Mouse (Mus musculus) cerebellum, adult 9-10 months (tissue): Measurements from ENCODE around the gene Madd.
"Not testable (repeated sequence)": the region's sequence is repeated elsewhere in the genome, so short reads cannot be mapped to it uniquely, and the experiment has no call there.

Experiments
- DNase-seq: peaks from one replicate; pipeline ENCODE4 v3.0.0; 2022

Madd gene

DNA sequence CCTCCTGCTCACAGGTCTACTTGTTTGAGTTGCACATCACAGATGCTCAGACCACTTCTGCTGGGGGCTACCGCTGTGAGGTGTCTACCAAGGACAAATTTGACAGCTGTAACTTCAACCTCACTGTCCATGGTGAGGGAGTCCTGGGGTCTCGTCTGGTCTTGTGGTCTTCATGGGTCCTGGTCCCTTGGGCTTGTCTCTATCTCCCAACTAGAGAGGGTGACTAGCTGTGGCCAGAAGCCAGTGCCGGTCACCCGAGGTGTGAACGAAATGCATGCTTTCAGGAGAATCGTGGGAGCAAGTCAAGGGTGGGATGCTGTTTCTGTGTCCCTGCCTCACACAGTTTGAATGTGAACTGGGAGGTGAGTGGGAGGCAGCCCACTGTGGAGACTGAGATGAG lies 62.6 kb downstream of the Madd start:
- DNase-seq, result peak; percentile 58

DNA sequence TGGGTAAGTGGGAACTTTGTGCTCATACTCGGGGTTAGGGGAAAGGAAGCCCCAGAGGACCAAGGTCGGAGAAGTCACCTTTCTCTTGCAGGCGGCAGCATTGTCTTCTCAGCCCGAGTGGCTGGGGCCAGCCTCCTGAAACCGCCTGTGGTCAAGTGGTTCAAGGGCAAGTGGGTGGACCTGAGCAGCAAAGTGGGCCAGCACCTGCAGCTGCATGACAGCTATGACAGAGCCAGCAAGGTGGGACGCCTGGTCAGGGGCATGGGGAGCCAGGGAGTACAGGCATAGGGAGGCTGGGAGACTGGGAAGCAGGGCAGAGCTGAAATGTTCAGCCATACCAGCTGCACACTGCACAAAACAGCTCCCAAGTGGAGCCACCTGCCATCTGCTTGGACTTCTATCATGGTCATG lies 63.4 kb downstream of the Madd start:
- DNase-seq, result peak; percentile 66

DNA sequence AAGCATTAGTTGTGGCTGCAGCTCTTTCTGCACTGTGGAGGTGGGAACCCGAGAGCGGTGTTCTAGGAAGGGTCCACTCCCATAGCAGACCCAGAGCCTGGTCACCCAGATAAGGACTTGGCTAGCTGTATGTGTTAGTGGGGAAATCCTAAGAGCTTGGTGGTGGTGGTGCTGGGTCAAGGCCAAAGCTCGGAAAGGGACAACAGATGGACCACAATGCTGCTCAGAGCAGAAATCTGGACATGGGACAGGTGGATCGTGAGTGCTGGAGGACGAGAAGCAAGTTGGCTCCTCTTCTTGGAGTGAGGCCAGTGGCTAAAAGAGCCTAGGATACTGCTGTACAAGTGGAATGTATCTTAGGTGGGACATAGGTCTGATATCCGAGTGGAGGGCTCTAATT lies 64.1 kb downstream of the Madd start:
- peak; percentile 98 for DNase-seq

DNA sequence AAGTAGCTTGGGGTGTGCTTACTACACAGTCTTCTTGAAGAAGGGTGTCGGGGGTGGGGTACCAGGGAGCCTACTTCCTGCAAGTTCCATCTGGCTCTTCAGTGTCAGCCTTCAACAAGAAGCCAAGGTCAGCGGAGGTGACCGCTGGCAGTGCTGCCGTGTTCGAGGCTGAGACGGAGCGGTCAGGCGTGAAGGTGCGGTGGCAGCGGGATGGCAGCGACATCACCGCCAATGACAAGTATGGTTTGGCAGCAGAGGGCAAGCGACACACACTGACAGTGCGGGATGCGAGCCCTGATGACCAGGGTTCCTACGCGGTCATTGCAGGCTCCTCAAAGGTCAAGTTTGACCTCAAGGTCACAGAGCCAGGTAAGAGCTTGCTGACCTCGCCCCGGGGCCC lies 64.6 kb downstream of the Madd start:
- peak; percentile 88 for DNase-seq

DNA sequence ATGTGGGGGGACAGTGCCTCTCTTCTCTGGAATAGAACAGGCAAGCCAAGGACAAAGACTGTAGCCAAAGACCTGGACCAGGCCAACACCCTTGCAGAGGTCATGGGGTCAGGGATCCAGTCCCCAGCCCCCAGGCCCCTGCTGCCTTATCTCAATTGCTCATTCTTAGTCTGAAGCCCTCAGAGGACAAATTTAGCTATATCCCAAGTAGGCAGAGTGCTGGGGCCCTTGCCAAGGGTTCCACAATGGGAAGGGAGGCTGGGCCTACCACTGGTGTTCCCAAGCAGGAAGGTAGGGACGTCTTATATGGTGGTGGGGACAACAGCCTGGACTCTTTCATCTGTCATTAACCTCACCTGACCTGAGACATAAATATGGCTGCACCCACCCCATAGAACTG lies 65.0 kb downstream of the Madd start:
- DNase-seq, result no peak

DNA sequence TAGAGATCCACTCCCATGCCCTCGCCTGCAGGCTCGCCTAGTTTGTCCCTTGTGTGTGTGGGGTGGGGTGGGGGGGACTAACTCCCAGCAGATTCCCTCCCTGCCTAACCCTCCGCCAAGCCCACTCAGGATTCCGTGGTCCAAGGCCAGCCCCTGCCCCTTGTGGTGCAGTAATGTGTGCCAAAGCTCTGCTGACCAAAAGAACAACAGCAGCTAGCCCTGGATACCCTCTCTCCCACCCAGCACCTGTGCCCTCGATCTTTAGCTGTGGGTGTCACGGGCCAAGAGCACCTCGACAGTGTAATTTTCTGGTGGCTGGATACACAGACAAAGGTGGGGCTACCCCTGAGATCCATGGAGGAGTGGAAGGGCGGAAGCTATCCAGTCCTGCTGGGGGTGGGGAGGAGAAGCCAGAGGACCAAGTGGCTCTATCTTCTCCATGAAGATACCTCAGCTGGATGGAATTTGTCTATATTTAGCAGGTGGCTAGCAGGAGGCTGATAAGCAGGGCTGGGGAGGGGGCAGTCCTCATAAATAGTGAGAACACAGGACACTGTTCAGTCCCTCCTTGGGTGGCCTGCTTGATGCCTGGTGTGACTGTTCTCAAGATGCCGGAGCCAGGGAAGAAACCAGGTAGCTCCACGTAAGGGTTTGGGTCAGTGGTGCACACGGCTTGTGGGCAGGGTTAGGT lies 65.9 kb downstream of the Madd start, which contains the start of gene Mybpc3:
Gene Mybpc3 (plus strand): TSS at position 560 of the 691 bp plus-strand sequence.
- no peak for DNase-seq

DNA sequence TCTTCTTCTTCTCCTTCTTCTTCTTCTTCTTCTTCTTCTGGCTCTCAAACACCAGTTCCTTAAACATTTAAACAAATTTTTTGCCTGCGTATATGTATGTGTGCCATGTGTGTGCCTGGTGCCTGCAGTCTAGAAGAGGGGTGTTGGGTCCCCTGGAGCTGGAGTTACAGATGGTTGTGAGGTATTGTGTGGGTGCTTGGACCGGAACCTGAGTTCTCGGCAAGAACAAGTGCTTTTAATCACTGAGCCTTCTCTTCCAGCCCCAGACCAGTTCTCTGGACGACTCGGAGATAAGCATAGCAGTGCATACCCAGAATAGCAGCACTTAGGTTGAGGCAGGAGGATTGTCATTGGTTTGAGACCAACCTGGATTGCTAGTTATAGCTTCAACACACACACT lies 66.8 kb downstream of the Madd start:
- no peak for DNase-seq

DNA sequence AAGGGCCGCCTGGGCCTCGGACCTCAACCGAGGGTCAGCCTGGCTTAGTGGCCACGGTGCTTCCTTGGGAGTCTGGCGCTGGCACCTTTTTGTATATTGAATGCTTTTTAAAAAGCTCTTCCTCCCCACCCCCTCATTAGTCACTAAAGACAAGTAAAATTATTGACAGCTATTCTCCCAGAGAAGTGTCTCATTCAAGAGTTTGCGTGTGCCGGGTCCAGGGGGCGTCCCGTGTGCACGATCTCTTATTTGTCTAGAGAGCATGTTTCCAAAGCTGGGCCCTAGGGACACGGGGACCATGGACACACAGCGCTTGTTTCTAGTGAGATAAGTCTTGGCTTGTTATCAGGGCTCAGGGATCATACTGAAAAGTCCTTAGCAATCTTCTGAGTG lies 68.1 kb downstream of the Madd start:
- DNase-seq, result no peak

DNA sequence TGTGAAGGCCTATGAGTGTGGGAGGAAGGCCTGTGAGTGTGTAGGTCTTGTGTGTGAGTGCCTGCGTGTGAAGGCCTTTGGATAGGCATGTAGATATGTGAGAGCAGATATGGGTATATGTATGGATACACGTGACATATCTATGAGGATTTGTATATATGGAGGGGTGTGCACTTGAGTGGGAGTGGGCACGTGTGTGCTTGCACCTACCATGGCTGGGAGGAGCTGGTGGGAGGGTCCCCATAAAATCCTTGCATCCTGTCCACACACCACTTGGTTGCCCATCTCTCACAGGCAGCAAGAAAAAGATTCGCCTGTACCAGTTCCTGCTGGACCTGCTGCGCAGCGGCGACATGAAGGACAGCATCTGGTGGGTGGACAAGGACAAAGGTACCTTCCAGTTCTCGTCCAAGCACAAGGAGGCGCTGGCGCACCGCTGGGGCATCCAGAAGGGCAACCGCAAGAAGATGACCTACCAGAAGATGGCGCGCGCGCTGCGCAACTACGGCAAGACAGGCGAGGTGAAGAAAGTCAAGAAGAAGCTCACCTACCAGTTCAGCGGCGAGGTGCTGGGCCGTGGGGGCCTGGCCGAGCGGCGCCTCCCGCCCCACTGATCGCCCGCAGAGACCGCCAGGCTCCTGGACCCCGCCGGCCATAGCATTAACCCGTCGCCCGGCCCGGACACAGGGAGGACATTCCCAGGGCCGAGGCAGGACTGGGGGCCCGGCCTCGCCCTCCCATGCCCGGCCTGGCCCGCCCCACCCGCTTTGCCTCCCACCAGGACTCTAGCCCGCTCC lies 68.7 kb downstream of the Madd start:
- peak; percentile 99 for DNase-seq

DNA sequence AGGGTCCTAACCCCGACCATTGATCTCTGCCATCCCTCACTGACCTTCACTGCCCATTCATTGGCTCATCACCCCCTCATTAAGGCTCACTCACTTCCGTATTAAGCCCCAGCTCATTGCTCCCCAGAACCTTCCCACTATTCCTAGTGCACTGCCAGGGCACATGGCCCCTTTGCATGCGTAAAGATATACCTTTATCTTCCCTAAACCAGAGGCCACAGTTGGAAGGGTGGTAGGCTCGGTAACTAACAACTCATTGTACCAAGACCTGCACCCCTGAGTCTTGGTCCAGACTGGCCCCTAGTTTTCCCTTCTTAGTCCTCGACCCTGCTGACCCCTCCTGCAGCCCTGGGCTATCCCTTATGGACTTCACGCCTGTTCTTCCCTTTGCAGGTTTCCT lies 69.8 kb downstream of the Madd start:
- DNase-seq, result no peak

DNA sequence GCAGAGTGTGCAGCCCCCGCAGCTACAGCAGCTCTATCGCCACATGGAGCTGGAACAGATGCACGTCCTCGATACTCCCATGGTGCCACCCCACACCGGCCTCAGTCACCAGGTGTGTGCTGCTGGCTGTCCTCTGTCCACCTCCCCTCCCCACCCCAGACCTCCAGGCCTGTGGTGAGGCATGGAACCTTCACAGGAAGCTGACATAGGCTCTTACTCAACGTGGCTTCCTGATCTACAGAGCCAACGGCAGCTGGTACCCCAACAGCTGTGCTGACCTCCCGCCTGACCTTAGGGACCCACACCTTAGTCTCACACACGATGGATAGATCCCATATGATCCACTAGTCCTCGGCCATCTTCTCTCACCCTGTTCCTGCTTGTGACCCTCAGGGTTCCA lies 70.3 kb downstream of the Madd start:
- DNase-seq, result no peak

DNA sequence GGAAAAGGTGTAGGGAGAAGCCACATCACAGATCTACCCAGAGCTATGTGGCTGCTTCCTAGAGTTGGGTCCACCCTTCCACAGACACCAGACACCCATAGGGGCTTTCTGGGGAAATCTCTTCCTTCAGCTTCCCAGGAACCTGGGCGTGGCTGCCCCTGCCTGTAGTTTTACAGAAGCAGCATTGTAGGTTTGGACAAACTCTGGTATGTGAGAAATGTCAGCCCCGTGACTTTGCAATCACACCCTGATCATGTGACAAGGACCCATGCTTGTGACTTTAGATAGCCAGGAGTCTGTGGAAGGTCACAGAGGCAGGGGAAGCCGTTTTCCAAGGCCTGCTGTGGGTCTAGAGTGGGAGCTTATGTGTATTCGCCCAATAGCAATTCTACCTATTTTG lies 71.1 kb downstream of the Madd start:
- no peak for DNase-seq

DNA sequence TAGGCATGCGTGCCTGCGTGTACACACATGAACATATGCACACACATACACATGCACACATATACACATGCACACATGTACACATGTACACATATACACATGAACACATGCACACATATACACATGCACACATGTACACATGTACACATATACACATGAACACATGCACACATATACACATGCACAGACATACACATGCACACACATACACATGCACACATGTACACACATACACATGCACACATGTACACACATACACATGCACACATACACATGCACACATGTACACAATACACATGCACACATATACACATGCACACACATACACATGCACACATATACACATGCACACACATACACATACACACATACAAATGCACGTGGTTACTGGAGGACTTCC lies 71.8 kb downstream of the Madd start:
- not testable (repeated sequence) for DNase-seq

DNA sequence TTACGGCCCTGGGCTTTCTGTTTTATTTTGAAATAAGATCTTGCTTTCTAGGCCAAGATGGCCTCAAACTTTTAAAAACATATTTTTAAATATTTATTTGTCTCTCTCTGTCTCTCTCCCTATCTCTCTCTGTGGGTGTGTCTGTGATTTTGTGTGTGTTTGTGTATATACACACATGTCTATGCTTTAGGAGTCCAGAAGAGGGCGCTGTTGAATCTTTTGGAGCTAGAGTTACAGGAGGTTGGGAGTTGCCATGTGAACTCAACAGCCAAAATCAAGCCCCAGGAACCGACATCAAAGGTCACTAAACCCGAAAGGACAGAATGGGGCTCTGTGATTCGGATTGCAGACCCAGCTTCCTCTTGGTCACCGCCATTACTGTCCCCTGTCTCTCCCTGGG lies 73.2 kb downstream of the Madd start:
- DNase-seq, result no peak

DNA sequence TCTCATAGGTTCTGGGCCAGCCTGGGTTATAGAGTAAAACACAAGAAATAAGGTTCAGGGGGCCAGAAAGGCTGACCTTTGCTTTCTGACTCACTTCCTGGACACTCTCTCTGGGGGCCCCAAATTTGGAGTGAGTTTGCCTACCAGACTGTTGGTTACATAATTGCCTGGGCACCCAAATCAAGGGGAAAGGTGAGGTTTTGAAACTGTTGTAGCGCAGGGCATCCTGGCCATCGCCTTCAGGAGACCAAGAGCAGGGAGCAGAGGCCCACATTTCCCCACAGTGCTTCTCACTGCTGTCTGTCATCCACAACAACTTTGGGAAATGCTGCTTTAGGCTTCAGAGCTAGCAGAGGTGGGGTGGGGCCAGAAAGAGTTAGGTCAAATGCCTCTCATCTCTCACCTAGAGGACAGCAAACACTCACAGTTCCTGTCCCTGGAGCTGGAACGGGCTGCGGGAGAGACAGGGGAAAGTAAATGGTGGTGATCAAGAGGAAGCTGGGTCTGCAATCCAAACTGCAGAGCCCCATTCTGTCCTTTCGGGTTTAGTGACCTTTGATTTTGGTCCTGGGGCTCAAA lies 73.7 kb downstream of the Madd start:
- no peak for DNase-seq

DNA sequence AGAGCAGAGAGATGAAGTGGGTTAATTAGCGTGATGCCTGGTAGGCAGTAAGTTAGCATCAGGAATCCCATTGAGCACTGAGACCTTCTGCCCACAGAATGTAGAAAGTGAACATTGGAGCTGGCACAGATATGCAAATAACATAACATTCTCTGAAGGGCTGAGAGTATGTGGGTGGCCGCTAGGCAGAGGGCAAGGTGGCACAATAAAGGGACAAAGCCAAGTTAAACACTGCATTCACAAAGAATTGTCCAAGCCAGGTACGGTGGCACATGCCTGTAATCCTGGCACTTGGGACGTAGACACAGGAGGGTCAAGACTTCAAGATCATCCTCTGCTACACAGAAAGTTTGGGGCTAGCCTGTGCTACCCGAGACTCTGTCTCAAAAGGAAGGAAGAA lies 74.4 kb downstream of the Madd start:
- DNase-seq, result no peak

DNA sequence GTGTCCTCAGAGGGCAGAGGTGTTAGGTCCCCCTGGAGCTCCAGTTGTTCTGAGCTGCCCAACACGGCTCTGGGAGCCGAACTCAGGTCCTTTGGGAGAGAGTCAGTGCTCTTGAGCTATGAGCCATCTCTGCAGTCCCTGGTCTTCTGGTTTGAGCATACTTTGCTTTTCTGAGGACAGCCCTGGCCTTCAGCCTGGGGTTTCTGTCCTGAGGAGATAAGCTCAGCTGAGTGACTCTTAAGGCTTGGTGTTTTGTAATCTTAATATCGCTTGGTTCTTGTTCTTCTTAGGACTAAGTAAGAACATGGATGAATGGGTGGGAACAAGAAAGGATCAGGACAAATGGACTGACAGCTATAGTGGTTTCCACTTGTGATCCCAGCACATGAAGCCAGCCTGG lies 75.5 kb downstream of the Madd start:
- no peak for DNase-seq

DNA sequence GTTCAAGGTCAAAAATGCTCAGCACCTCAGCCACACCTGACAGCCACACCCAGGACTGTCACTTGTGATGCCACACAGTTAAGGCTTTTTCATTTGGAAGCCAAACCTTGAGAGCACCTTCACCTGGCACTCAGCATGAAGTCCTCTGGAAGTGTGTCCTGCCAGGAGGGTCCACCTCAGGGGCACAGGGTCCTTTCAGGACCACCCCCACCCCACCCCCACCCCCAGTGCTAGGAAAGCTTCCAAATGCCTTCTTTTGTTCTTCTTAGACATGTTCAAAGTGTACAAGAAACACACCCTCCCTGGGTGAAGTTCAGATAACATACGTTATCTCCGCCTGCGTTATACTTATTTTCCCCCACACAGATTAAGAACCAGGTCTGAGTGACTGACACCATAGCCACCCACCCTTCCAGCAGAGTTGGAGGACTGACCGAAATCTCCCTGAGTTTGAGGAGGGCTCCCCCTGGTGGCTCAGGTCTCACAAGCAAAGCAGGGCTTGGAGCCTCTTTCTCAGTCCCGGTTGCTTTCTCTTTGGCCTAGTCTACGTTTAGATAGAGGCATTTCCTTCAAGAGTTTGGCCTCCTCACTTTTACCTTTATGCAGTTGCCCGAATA lies 82.4 kb downstream of the Madd start:
- peak; percentile 90 for DNase-seq

DNA sequence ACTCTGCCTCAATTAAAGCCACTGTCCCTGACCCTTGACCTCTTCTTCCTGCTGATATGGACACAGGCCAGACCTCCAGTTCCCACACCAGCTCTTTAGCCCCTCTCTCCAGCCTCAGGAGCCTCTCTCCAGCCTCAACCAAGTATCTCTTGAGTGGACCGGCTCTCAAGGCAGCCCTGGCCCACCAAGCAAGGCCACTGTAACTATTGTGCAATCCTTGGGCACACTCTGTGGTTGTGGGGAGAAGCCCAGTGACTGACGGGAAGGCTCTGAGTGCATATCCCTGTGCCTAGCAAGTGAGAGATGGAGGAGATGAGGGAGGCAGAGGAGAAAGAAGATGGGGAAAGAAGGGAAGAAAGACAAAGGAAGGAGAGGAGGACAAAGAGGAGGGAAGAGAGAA lies 85.5 kb downstream of the Madd start:
- no peak for DNase-seq

DNA sequence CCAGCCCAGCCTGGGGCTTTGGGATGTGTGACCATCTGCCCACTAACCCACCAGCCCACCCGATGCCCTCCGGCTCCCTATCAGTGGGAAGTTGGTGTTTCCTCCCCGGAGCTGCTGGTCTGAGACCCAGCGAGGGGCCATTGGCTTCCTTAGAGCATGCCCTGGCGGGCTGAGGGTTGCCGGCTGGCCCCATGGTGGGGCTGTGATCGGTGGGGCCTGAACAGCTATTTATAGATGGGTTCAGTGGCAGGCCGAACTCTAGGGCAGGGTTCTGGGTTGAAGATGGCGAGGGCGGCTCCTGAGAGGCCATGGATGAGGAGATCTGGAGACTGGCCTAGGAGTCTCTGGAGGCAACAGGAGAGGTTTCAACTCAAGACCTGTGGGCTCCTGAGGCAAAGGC lies 86.6 kb downstream of the Madd start:
- DNase-seq, result no peak

DNA sequence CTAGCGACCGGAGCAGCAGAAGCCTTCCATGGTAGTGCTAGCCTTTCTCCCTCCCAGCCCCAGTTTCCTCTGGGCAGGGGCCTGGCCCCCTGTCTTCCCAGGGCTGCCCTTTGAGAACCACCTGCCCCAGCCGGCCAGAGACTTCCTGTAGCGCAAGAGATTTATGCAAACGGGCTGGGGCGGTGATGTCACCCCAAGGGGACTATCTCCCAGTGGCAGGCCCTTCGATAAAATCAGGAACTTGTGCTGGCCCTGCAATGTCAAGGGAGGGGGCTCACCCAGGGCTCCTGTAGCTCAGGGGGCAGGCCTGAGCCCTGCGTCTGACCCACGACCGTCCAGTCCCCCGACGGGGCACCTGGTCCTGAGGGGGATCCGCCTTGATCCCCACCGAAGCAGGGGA lies 87.1 kb downstream of the Madd start:
- no peak for DNase-seq

DNA sequence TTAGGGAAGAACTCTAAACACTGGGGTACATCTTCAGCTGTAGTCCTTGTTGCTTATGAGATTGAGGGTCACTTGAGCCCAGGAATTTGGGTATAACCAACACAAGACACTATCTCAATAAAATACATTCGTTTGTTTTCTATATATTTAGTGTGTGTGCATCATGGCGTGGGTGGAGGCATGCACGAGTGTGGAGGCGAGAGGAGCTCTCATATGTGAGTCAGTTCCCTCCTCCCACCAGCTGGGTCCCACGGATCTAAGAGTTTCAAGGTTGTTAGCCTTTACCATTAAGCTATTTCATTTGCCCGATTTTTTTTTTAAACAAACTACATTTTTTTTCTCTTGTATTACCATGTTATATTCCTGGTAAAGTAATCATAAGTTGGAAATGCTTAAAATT lies 92.8 kb downstream of the Madd start:
- no peak for DNase-seq

DNA sequence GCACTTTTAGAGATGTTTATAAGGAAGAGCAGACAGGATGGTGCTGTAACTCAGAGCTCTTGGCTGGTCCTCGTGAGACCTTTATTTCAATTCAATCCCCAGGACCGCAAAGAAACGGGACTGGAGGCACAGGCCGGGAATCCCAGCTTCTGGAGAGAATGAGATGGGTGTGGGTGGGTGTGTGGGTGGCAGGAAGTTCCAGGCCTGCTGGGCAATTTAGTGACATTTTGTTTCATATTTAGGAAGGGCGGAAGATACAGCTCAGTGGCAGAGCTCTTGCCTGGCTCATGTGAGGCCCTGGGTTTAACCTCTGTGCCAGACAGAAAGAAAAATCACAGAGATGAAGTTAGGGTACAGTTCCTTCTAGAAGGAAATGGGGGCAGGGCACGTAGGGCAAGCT lies 93.4 kb downstream of the Madd start:
- no peak for DNase-seq

DNA sequence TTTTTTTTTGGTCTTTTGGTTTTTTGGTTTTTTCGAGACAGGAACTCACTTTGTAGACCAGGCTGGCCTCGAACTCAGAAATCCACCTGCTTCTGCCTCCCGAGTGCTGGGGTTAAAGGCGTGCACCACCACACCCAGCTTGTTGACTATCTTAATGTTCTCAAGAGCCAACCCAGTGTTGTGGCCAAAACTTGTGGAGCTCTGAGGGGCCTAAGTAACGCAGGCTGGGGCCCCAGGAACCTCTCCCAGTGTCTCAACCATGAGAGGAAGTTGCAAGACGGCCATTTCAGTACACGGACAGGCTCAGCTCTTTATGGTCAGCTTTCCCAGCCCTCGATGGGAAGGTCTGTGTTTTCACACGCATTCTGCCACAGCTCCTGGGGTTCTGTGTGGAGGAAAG lies 94.7 kb downstream of the Madd start:
- DNase-seq, result no peak
